Mouse (Mus musculus) gonadal fat pad, adult 2 months (tissue): ENCODE results near the gene Rundc3a. TPM values are rescaled to one million over a fixed set of nuclear protein-coding genes. Genes with fewer than 3 reads are reported as not detected.
"Not testable (repeated sequence)": the region's sequence is repeated elsewhere in the genome, so short reads cannot be mapped to it uniquely, and the experiment has no call there.

ENCODE experiments used
- DNase-seq: peaks from one replicate; pipeline ENCODE4 v3.0.0-alpha.2; 2012; ENCODE audit warnings: low read depth
- polyA plus RNA-seq: library from polyadenylated mRNA; depleted of rRNA; stranded (reverse); fragments of >200 nt; gene quantifications from 2 replicates; pipeline ENCODE4 v1.2.3, GENCODE M21; 2012; rRNA removed

The Rundc3a gene
- 0.95 and 1.1 TPM in 2 replicates for polyA plus RNA-seq

DNA sequence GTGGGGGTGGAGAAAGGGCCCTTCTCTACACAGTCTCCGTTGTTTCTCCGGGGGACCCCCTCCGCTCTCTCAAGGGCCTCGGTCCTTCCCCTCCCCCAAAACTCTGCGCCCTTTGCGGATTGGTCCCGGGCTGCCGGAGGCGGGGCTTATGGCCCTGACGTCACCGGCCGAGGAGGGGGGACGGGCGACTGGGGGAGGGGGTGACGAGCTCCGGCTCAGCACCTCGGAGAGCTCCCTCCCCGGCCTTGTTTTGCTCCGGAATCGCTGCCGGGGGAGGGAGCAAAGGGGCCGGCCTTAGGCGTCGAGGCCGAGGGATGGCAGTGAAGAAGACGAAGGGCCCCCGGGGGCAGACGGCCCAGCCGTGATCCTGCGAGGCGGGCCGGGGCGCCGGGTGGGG lies at the start of gene Rundc3a:
Gene Rundc3a, plus strand, starts transcription at position 166 of the 397 bp plus-strand sequence.
- no peak for DNase-seq

DNA sequence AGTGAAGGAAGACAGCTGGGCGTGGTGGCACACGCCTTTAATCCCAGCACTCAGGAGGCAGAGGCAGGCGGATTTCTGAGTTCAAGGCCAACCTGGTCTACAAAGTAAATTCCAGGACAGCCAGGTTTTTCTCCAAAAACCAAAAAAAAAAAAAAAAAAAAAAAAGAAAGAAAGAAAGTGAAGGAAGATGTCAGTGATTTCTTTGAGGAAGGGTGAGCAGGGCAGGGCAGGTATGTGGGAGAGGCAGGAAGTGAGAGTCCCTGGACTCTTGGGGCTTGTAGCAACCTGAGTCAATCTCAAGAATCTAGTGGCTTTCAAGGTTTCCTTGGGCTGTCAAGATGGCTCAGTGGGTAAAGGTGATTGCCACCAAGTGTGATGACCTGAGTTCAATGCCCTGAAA lies 48.7 kb upstream of the Rundc3a start:
- DNase-seq: no peak

DNA sequence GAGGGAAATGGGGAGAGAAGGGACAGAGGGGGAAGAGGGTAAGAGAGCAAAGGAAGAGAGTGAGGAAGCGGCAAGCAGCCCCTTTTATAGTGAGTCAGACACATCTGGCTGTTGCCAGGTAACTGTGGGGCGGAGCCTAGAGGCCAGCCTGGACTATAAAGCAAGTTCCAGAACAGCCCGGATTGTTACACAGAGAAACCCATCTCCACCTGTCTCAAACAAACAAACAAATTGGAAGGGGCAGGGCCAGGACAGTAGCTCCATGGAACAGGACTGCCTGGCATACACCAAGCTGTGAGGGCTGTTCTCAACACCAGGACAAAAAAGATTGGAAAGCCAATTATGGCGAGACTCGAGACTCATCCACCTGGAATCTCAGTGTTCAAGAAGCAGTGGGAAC lies 46.3 kb upstream of the Rundc3a start:
- no peak for DNase-seq

DNA sequence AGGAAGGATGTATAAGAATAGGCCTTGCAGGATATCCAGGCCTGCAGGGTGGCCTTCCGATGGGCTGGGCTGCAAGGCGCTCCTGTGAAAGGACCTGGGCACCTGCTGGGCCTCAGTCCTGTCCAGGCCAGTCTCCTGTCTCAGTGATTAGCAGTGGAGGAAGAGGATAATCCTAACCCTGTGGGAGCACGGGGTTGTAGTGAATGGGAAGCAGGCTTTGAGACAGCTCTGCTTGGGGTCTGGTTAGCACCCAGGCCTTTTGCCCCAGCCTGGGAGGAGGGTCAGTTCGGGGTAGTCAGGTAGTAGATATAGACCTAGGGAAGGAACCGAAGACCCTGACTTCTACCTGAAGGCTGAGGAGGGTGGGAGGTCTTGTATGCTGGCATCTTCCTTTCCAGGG lies 45.5 kb upstream of the Rundc3a start:
- no peak for DNase-seq

DNA sequence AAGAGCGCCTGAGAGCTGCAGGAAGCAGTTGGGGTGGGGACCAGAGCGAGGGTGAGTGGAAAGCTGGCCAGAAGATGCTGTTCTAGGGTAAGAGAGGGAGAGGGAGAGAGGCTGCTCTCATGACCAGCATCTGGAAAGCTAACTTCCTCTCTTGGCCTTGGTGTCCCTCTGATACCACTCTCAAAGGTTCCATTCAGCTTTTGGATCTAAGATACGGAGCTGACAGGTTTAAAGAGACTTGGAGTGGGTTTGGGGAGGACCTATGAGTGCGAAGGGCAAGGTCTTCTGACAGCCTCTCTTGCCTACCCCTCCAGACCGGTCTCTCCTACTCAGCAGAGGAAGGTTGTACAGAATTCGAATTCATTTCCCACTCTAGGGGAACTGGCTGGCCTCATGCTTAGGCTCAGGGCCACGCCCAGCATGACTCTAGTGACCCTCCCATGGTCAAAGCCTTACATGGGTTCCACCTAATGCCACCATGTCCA lies 45.1 kb upstream of the Rundc3a start:
- no peak for DNase-seq

DNA sequence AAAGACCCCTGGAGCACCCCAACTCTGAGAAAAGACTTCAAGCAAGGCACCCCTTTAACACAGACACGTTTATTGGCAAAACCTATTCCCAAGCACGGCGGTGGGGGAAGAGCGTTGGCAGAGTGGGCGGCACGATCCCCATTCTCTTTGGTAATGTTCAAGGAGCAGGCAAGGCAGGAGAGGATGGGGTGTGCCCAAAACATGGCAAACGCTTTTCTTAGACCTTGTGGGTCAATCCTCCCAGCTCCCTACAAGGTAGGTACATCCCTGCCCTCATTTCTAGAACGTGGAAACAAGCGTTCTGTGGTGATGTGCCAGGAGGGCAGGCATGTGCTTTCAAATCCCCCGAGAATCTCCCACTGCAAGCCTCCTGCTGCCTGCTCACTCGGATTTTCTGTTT lies 44.4 kb upstream of the Rundc3a start:
- no peak for DNase-seq

DNA sequence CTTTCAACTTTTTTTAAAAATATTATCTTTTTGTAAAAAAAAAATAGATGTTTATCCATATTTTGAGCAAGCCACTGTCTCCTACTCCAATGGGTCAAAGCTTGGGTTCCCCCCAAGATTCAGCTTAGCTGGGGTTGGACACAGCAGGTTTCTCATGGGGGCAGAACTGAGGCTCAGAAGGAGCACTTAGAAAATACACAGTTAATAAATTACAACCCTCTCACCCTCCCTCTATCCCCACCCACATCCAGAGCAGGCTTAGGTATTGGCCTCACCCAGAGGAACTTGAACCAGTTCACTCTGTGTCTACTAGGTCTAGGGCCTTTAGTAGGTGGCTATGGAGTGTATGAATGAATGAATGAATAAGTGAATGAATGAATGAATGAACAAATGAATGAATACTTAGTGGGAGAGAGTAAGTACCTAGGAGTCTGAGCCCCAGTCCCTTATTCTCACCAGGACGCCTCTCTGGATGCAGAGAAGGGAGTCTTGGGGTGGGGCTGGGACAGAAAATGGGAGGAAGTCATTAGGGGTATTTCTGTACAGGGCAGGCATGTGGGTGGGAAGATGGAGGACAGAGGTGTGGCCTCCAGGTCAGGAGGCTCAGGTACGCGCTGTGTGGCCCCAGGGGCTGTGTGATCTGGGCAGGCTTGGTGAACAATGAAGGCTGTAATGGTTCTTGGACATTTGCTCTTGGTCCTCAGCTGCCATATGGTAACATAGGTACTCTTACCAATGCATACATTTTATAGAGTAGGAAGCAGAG lies 43.8 kb upstream of the Rundc3a start:
- no peak for DNase-seq

DNA sequence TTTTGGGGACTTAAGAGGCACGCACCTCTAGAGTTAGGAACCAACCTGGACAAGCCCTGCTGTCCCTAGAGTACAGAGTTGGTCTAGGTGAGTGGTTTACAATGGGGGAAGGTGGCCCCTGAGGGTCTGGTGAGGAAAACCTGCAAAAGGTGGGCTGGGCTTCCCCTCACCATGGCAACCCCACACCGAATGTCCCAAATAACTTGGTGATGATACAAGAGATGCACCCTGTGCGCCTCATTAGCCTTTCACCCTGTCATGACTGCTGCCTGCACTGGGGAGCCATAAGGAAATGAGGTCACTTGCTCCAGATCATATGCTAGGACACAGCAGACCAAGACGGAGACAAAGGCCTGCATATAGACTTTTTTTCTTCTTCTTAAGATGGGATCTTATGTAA lies 42.8 kb upstream of the Rundc3a start:
- DNase-seq: no peak

DNA sequence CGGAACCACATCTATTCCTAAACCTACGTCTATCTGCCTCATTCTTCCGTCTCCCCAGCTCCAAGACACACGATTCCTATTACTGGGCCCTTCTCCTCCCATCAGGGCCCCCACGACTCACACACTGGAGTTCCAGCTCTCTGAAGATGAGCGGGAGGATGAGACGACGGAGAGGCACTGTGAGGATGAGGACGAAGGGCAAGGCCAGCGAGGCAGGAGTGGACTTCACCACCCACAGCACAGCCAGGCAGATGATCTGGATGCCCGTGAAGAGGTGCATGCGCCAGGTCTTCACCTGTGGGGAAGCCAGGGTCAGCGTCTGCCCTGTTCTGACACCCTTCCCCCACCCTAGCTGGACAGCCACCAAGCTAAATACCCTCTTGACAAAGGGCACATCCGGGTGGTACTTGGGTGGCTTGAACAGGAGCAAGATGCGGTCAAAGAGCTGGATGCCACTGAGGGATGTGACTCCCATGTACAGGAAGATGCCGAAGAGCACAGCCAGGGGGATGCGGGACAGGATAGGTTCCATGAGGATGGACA lies 42.2 kb upstream of the Rundc3a start:
- no peak for DNase-seq

DNA sequence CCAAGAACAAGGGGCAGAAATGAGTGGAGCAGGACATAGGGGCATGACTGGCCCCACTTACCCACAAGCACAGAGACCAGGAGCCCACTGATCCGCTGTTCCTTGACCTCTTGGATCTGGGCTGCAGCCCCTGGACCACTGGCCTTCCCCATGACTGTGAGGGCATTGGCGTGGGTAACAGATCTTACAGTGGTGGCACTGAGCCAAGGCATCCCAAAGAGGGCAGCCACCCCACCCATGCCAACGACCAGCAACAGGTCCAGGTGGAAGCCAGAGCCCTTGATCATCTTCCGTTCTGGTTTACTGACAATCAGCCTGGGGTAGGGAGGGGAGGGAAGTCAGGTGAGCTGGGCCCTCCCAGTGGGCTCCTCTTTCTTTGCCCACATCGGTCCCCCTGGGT lies 40.8 kb upstream of the Rundc3a start:
- no peak for DNase-seq

DNA sequence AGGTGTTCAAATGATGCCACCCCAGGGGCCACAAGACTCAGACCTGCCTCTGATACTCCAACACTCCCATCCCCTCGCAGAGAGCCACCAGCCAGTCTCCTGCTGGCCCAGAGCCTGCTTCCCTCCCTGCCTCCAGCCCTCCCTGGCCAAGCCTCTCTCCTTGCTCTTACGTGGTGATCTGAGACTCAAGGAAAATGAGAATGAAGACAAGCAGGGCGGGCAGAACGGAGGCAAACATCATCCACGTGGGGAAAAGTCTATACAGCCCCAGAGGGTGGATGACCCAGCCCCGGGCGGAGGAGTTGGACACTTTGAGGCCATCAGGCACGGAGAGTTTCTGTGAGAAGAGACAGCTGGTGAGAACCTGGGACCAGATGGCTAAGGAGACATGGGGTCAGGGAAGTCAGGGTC lies 40.2 kb upstream of the Rundc3a start:
- DNase-seq: no peak

DNA sequence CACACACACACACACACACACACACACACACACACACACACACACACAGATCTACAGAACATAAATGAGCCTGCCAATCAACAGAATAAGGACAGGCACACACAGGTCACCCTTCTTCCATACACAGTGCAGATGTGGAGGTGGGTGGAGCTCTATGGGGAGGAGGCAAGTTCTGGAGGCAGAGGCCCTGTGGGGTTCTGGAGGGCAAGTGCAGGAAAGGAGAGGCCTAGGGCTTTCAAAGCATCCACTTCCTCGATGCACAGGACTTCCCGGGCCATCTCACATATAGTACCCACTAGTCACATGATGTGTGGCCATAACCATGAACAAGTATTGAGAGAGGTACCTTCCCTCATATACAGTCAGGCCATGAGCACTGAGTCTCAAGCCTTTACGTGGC lies 37.7 kb upstream of the Rundc3a start:
- no peak for DNase-seq

DNA sequence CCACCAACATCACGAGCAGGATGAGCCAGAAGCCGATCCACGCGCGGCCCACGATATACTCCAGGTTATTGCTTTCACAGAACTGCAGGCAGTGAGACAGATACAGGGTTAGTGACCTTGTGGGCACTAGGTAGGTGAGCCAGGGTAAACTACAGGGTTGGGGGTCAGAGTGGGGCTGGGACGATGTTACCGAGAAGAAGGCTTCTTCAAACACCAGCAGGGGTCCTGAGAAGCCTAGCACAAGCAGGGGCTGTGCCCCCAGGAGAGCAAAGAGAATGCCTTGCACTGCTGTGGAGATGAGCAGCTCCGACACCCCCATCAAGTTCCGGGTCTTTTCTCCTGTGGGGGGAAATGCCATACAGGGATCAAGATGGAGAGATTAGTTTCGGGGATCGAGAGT lies 37.0 kb upstream of the Rundc3a start:
- DNase-seq: no peak

DNA sequence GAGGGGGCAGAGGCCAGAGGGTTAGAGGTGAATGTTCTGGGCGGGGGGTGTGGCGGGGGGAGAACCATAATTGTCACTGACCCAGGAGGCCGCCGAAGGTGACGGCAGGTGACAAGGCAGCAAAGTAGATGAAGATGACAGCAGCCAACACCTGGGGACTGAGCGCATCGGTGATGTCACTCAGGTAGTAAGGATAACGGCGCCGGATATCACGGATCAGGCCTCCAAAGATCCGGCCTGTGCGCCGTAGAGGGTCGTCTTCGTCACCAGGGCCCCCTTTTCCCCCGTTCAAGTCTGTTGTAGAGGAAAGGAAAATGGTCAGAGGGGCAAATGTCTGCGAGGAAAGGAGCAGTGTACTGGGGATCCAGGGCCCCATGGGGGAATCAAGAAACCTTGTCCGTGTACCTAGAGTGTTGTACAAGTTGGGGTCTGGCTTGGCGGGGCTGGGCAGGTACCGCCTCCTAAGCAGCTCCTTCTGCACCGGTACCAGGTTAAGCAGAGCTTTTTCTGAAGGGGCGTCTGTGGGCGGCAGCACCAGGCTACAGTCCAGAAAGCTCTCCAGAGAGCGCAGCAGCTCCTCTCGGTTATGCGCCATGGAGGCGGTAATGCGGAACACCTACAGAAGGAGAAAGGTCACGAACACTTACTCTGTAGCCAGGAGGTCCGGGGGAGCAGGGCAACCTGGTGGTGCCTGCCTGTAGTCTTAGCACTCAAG lies 36.4 kb upstream of the Rundc3a start:
- no peak for DNase-seq

DNA sequence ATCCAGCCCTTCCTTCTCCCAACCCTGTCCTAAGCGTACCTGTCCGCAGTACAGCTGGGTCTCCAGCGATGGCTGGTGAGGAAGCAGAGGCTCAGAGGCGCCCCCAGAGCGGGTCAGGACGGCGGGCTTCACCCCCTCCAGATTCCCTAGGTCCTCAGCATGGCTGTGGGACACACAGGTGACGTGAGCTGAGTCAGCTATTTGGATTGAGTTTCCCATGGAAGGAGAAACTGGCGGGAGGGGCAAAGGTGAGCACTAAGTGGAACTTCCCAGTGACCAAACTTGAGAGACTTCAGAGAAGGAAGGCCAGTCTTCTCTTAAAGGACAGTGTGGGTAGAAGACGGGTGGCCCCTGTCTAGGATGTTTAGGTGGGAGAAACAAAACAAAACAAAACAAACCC lies 34.8 kb upstream of the Rundc3a start:
- DNase-seq: no peak

DNA sequence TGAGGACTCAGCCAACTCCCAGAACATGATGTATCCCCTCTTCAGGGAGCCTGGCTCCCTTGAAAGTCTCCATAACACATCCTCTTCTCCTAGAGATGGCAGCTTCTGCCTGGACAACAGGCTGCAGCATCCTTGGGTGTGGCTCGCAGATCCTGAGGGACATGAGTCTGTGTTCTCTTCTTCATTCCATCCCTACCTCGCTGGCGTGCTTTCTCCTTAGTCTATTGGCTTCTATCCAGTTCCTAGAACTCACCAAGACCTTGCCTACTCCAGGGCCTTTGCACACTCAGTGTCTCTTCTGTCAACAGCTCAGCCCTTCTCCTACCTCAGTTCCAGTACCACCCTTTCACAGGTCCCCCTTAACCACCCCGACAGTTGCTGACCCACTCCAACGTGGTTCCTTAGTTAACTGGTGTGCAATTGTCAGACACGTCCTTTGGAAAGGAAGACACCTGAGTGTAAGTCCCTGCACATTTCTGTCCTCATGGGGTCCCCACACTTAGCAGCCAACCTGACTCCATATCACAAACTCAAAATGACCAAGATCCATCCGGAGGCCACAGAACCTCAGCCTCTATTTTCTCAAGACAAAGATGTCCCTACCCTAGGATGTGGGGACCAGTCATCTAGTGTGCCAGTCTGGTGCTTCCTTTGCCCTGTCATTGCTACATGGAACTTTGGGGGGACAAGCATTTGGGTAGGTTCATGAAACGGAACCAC lies 31.3 kb upstream of the Rundc3a start:
- DNase-seq: no peak

DNA sequence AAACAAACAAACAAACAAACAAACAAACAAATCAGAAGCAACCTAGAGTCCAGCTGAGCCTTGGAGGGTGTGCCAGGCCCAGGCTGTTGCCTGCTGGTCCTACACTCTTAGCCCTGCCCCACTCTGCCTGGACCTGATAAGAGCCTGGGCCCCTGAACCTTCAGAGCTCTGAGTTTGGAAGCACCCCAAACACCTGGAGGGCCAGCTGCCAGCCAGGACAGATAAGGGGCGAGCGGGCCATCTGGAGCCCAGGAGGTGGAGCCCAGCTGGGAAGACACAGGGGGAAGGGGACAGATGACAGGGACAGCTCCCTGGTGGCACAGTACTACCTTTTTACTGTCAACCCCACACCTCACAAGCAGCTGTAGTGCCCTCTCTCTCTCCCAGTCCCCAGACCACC lies 29.6 kb upstream of the Rundc3a start:
- DNase-seq: no peak

DNA sequence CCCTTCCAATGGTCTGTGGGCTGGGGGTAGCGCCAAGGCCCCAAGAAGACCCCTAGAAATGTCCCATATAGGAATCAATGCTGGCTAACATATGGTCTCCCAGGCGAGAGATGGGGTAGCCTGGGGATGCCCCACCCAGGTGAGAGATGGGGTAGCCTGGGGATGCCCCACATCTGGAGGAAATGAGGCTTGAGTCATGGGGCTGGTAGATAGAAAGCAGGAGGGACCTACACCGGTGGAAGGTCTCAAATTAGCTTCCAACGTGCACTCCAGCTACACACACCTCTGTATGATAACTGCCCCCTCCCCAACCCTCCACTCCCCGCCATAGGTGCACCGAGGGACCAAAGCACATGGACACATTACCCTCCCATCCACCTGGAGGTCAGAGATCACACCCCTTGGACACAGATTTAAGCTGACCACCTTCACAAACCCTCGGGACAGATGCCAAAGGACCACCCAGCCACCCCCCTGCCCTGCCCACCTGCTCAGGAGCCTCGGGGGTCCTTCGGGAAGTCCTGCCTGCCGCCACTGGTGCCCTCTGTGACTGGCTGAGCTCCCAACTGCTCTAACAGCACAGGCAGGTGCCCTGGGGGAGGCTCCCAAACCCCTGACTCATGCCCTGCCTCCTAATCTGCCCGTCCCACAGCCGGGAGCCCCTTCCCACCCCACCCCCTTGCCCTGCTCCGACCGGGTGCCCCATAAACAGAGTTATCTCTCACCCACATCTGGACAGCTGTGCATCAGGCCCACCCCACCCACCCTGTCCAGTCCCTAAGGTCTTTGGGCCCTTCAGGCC lies 28.4 kb upstream of the Rundc3a start:
- no peak for DNase-seq

DNA sequence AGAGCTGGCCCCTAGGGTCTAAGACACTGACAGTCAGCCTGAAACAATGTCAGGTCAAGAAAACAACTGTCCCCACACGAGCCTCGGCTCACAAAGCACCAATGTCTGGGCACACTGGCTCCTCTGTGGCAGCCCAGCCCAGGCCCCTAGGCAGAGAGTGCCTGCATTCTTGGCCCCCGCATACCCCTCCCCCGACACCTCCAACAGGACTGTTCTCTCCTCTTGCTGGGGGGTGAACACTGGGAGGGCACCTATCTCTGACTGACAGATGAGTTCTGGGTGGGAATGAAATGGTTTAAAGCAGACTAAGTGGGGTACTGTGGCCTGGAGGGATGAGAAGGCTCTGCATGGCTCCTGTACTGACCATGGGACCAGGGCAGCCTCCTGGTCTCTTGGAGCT lies 27.5 kb upstream of the Rundc3a start:
- DNase-seq: no peak

DNA sequence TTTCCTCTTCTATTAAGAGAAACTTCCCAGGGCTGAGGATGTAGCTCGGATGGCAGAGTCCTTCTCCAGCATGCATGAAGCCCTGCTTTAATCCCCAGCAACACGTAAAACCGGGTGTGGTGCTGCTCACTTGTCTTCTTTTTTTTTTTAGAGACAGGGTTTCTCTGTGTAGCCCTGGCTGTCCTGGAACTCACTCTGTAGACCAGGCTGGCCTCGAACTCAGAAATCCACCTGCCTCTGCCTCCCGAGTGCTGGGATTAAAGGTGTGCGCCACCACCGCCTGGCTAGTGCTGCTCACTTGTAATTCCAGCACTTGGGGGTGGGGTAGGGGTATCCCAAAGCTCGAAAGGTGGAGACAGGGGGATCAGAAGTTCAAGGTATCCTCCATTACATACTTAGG lies 27.1 kb upstream of the Rundc3a start, which contains the start of gene Slc4a1:
Gene Slc4a1, minus strand, starts transcription at position 101 of the 400 bp plus-strand sequence.
- not testable (repeated sequence) for DNase-seq

DNA sequence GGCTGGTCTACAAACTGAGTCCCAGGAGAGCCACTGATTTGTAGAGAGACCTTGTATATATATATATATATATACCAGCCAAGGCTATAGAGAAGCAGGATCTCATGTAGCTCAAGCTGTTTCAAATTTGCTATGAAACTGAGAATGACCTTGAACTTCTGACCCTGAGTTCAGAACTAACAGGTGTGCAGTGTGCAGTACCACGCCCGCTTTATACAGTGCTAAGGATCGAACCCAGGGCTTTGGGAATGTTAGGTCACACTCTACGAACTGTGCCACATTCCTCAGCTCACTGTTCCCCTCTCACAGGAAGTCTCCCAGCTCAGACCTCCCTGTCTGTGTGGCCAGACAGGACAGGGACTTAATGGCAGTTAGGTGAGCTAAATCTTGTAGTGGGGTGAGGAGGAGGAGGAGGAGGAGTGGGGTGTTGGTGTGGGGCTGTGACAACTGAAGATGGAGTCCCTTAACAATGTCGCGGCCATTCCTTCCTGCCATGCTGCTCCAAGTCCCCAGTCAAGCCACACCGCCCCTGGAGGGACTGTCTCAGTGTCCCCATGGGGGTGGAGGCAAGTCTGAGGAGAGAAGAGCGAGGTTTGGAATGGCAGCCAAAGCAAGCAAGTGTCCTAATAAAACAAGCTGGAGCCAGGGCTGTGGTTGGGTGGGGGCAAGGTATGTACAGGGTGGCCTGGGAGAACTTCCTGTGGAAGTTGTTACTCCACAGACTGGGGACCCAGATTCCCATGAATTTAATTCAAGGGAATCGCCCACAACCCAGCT lies 25.5 kb upstream of the Rundc3a start:
- no peak for DNase-seq
